Mouse (Mus musculus): ENCODE results near the gene Cacng1.

Cacng1 gene

GRCm38 (mm10) chr11:107716332-107716938 is at the start of gene Cacng1:
Gene Cacng1 (minus strand): TSS chr11:107716522.
- no peak for DNase-seq

- no peak for DNase-seq
These were observed 46.6 kb upstream of the Cacng1 start for GRCm38 (mm10) chr11:107762688-107763460.

GRCm38 (mm10) chr11:107761790-107762500 is 45.6 kb upstream of the Cacng1 start:
- DNase-seq, result no peak

- DNase-seq, result no peak
These were observed 43.7 kb upstream of the Cacng1 start for GRCm38 (mm10) chr11:107760001-107760400.

GRCm38 (mm10) chr11:107759516-107759915 is 43.2 kb upstream of the Cacng1 start:
- no peak for DNase-seq

GRCm38 (mm10) chr11:107749114-107749513 is 32.8 kb upstream of the Cacng1 start:
- no peak for DNase-seq

GRCm38 (mm10) chr11:107748243-107749035 is 32.1 kb upstream of the Cacng1 start:
- no peak for DNase-seq

- no peak for DNase-seq
These were observed 26.8 kb upstream of the Cacng1 start for GRCm38 (mm10) chr11:107743100-107743499.

- DNase-seq, result no peak
These were observed 22.2 kb upstream of the Cacng1 start for GRCm38 (mm10) chr11:107738418-107739099.

GRCm38 (mm10) chr11:107737886-107738285 is 21.6 kb upstream of the Cacng1 start:
- no peak for DNase-seq

GRCm38 (mm10) chr11:107734133-107734532 is 17.8 kb upstream of the Cacng1 start:
- DNase-seq, result no peak

- DNase-seq, result no peak
These were observed 15.2 kb upstream of the Cacng1 start for GRCm38 (mm10) chr11:107731498-107731897.

- no peak for DNase-seq
These were observed 14.6 kb upstream of the Cacng1 start for GRCm38 (mm10) chr11:107730940-107731339.

GRCm38 (mm10) chr11:107729141-107729540 is 12.8 kb upstream of the Cacng1 start:
- no peak for DNase-seq

- DNase-seq, result no peak
These were observed 11.9 kb upstream of the Cacng1 start for GRCm38 (mm10) chr11:107728073-107728863.

GRCm38 (mm10) chr11:107724603-107725002 is 8.3 kb upstream of the Cacng1 start:
- no peak for DNase-seq

GRCm38 (mm10) chr11:107721057-107721456 is 4.7 kb upstream of the Cacng1 start:
- no peak for DNase-seq

GRCm38 (mm10) chr11:107720264-107721021 is 4.1 kb upstream of the Cacng1 start:
- no peak for DNase-seq

- DNase-seq, result no peak
These were observed 2.0 kb downstream of the Cacng1 start for GRCm38 (mm10) chr11:107714368-107714767.

GRCm38 (mm10) chr11:107710379-107710778 is 5.9 kb downstream of the Cacng1 start:
- no peak for DNase-seq

All from liver (tissue).